Mouse (Mus musculus) layer of hippocampus, adult 18-20 months (tissue): ENCODE results near the gene Dok5. TPM values are rescaled to one million over a fixed set of nuclear protein-coding genes. Genes with fewer than 3 reads are reported as not detected.

Experiments
- DNase-seq, 2 experiments: peaks; one replicate each; pipeline ENCODE4 v3.0.0; 2022; ENCODE audit warnings: low spot score in 2 of 2
- total RNA-seq, 2 experiments: library from RNA; stranded (reverse); gene quantifications; 2 replicates each; pipeline ENCODE4 v1.2.3; 2021

Gene Dok5
- total RNA-seq, 2 experiments from 2014 or later, result 13.2 to 15.4 TPM

GRCm38 (mm10) chr2:170922260-170922659 is 190.7 kb downstream of the Dok5 start:
- DNase-seq, result no peak

GRCm38 (mm10) chr2:170924131-170924530 is 192.5 kb downstream of the Dok5 start:
- DNase-seq, result no peak

- DNase-seq, result no peak
Measured at GRCm38 (mm10) chr2:170926237-170926636, 194.6 kb downstream of the Dok5 start.

Other genes with a start within 250 kb of the Dok5 start
- 10 to 100 TPM; 25.9 to 29.2 TPM for gene Pfdn4, start 235.4 kb upstream of the Dok5 start, total RNA-seq
- not detected for gene Cyp24a1, start 234.7 kb upstream of the Dok5 start, total RNA-seq
- gene 4930470P17Rik, start 129.8 kb upstream of the Dok5 start, total RNA-seq, result not detected